Mouse (Mus musculus) thymus, postnatal 25 days (tissue): Measurements from ENCODE around the gene Chrnb4.

Source experiments
- DNase-seq: peaks from one replicate; pipeline ENCODE4 v3.0.0; 2022

The Chrnb4 gene

DNA sequence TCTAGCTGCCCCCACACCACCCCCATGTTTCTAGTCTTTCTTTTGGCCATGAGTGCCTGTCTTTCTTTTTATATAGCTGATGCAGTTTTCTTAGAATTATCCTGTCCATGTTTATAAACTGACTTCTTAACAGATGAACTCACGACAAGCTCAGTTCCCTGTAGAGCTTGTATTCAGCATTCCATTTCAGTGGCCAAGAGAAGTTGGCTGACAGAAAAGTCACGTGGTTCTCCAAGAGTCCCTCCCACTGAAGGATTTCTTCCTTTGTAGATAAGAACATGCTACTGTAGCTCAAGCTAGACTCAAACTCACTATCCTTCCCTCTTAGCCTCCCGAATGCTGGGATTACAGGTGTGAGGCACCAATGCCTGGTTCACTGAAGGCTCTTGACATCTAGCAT, 31.7 kb downstream of the Chrnb4 start:
- DNase-seq: no peak

- no peak for DNase-seq
Measured at GRCm38 (mm10) chr9:55010588-55011350, 37.8 kb downstream of the Chrnb4 start.

DNA sequence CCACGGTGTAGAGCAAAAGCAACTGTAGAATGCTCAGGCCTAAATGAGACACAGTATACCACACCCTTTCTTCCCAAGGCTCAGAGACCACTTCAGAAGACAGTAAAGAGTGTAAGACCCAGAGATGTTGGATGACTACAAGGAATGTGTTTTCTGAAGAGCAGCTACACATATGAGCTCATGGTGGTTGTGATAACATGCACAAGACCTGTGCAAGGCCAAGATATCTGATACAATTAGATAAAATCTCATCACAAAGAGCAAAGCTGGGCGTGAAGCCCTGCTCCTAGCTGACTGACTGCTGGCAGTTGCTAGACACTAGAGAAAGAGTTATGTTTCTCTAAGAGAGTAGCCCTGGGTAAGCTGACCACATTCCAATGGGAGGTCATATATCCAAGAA, 38.9 kb downstream of the Chrnb4 start:
- DNase-seq: no peak

- DNase-seq: no peak
Measured at GRCm38 (mm10) chr9:55003609-55004008, 45.0 kb downstream of the Chrnb4 start.

DNA sequence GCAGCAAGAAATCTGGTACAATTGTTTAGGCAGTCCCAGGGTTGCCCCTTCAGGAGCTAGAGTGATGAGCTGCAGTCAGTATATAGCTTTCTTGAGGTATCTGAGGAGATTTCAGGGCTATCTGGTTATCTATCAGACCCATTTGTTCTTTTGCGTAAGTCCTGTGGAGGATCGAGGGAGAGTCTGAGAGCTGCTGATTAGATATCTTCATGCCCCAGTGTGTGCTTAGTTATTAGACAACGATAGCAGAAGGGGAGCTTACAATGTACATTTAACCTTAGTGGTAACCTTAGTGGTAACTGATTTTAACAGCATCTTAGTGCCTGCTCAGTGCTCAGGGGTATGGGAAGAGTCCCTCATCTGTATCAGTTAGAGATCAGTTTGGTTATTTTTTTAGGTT, 52.9 kb downstream of the Chrnb4 start:
- no peak for DNase-seq

- DNase-seq: no peak
Measured at GRCm38 (mm10) chr9:54994381-54994780, 54.2 kb downstream of the Chrnb4 start.

- no peak for DNase-seq
Measured at GRCm38 (mm10) chr9:54990362-54990761, 58.2 kb downstream of the Chrnb4 start.

GRCm38 (mm10) chr9:54982401-54982800, 66.2 kb downstream of the Chrnb4 start:
- DNase-seq: no peak

DNA sequence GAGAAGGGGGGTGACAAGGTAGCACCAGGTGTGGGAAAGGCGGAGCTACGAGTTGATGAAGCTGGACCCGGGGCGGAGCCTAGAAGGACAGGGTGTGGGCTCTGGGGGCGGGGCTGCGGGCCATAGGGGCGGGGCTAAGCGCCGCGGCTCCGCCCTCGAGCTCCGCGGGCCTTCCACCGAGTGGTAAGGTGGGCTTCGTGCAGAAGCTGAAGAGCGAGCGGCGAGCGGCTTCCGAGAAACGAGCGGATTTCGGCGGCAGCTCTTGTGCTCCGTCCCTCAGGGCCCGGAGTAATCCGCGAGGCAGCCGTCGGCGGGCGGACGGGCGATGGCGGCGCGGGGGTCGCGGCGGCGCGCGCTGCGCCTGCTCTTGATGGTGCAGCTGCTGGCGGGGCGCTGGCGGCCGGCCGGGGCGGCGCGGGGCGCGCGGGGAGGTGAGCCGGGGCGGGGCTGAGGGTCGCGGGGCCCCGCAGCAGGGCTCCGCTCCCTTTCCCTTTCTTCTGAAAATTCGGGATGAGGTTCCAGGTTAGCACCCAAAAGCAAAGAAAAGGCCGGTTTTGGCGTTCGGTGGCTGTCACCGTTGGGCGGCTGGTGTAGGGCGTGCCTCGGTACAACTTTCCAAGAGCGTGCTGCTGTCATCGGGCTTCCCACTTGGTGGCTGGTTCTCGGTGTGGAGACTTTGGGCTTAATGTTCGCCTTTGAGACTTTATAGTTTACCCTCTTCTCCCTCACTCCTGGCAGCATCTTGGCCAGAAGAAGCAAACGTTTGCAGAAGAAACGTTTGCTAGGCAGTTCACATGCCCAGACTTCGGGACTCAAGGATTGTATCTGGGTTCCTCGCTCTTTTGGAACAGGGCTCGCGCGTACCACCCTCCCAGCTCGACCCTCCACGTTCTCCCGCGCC, 67.0 kb downstream of the Chrnb4 start:
- peak; percentile 25 for DNase-seq

DNA sequence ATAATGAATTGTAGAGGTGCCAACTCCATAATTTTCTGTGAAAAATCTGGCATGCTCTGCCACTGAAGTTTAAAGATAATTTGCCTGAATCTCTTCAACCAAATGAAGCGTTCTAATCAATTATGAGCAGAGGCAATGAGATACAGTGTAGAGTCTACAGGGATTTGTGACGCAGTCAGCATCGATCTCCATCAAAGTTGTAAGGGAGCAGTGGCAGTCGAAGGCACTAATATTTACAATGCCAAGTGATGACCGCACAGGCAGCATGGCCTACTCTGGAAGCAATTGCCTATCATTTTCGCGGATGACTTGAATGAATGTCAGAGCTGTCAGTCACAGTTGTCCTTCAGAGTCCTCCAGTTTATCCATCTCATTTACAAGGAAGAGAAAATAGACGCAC, 67.9 kb downstream of the Chrnb4 start, which contains the start of gene Chrna5:
Gene Chrna5, plus strand, starts transcription at position 207 of the 400 bp plus-strand sequence.
- no peak for DNase-seq
